Mouse (Mus musculus) erythroblast, adult 5-6 weeks (primary cell): Measurements from ENCODE around the gene Faim. TPM values are rescaled to one million over a fixed set of nuclear protein-coding genes. Genes with fewer than 3 reads are reported as not detected.

Experiments used
- ATAC-seq: replicated peaks from 2 replicates; pipeline ENCODE4 v1.8.0; 2016; ENCODE audit warnings: moderate number of reproducible peaks, mild to moderate bottlenecking, moderate TSS enrichment, inconsistent platforms; ENCODE audit not compliant: poor library complexity, low FRiP score, severe bottlenecking
- total RNA-seq, 2 experiments: library from RNA; stranded (forward) in 1 of 2; stranded (reverse) in 1 of 2; fragments of 150-400 nt in 1 of 2; fragments of 200-764, 138-1000 nt in 1 of 2; gene quantifications; 2 replicates each; pipeline versions ENCODE4 v1.2.3 to v1.2.4; 2015 to 2017; ENCODE audit warnings: low replicate concordance in 2 of 2

Gene Faim
- total RNA-seq, 2 experiments from 2014 or later, result 2.9 to 13.3 TPM

- ATAC-seq, result no peak
Observed at GRCm38 (mm10) chr9:99035575-99035974, 49.4 kb downstream of the Faim start, which contains the start of gene Gm1123. Gm1123 (minus strand) TSS chr9:99035715.

GRCm38 (mm10) chr9:99041994-99042393 lies 55.8 kb downstream of the Faim start:
- ATAC-seq, result no peak

GRCm38 (mm10) chr9:99042641-99043040 lies 56.5 kb downstream of the Faim start:
- ATAC-seq, result no peak

DNA sequence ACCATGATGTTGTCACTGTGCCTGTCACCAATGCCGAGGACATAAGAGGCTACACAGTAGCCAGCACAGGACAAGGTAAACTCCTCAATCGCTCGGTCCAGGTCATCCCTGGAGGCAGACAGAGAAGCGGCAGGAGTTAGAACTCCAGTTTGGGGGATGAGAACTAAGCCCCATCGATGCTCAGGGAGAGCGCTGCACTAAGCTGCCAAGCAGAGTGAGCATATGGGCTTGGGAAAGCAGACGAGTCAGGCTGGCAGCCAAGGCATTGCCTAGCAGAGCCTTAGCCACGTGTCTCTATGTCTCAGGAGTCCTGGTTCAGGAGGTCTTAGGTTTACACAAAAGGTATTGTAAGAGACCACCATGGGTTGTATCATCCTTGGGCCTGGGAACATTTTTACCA lies 58.6 kb downstream of the Faim start:
- no peak for ATAC-seq

- no peak for ATAC-seq
Observed at GRCm38 (mm10) chr9:99048724-99049250, 62.6 kb downstream of the Faim start.

- ATAC-seq, result no peak
Observed at GRCm38 (mm10) chr9:99049760-99050159, 63.6 kb downstream of the Faim start.

Other genes starting within 250 kb of the Faim start
- gene Prr23a1, start 143.9 kb upstream of the Faim start, total RNA-seq (2015; ENCODE audit: low replicate concordance), result not detected in 2 replicates
- not detected in 2 replicates for gene Prr23a1, start 143.9 kb upstream of the Faim start, total RNA-seq (2017; ENCODE audit: low replicate concordance)
- gene Prr23a2, start 129.9 kb upstream of the Faim start, total RNA-seq (2015; ENCODE audit: low replicate concordance), result not detected in 2 replicates
- gene Prr23a2, start 129.9 kb upstream of the Faim start, total RNA-seq (2017; ENCODE audit: low replicate concordance), result not detected in 2 replicates
- gene Prr23a3, start 121.6 kb upstream of the Faim start, total RNA-seq (2015; ENCODE audit: low replicate concordance), result not detected in 2 replicates
- gene Prr23a3, start 121.6 kb upstream of the Faim start, total RNA-seq (2017; ENCODE audit: low replicate concordance), result not detected in 2 replicates
- not detected in 2 replicates for gene 7420426K07Rik, start 83.3 kb upstream of the Faim start, total RNA-seq (2015; ENCODE audit: low replicate concordance)
- not detected in 2 replicates for gene 7420426K07Rik, start 83.3 kb upstream of the Faim start, total RNA-seq (2017; ENCODE audit: low replicate concordance)
- gene Foxl2, start 31.1 kb upstream of the Faim start, total RNA-seq (2015; ENCODE audit: low replicate concordance), result not detected in 2 replicates
- not detected in 2 replicates for gene Foxl2, start 31.1 kb upstream of the Faim start, total RNA-seq (2017; ENCODE audit: low replicate concordance)
- not detected in 2 replicates for gene Gm1123, start 49.3 kb downstream of the Faim start, total RNA-seq (2015; ENCODE audit: low replicate concordance)
- not detected in 2 replicates for gene Gm1123, start 49.3 kb downstream of the Faim start, total RNA-seq (2017; ENCODE audit: low replicate concordance)
- 7.5 and 9.2 TPM in 2 replicates for gene Pik3cb, start 154.2 kb downstream of the Faim start, total RNA-seq (2015; ENCODE audit: low replicate concordance)
- gene Pik3cb, start 154.2 kb downstream of the Faim start, total RNA-seq (2017; ENCODE audit: low replicate concordance), result 4.7 and 4.9 TPM in 2 replicates